Mouse (Mus musculus): ENCODE results near the gene Mdm4. TPM values are rescaled to one million over a fixed set of nuclear protein-coding genes. Genes with fewer than 3 reads are reported as not detected.

The Mdm4 gene
- total and polyA plus RNA-seq, 3 experiments, result 19.8 to 28.1 TPM; not detected in 1

DNA sequence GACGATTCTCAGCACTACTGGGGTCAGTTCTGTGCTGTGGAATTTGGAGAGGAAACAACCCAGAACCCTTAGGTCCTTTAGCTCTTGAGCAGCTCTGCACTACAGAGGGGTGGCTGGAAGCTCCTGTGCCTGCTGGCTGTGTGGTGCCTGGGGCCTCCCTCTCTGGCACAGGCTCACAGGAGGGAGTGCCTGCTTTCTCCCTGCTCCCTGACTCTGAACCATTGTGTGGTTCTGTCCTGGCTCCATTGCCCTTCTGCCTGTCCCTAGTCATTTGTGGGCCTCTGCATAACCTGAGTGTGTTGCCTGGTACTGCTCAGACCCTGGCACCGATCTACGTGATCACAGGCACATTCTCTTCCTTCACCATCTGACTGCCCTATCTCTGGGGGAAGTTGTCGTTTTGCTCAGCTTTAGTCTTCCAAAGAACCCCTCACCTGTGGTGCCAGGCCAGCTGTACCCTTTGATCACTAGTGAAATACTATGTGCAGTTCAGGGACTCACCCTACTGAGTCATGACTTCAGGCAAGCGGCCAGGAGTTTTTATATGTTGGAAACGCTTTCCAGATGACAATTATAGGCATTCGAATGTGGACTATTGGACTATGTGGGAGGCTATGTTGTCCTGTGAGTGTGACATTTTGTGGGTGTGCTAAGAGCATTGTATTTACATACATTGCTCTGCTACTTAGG lies 27.1 kb upstream of the Mdm4 start:
- DNase-seq (ENCODE audit: low read depth, low spot score), result no peak
- H3K27ac ChIP-seq (ENCODE audit: control insufficient read depth, low read depth, low read length), result no peak overlapping the region
- peaks cover 0 to 3% of the 10 kb centered on the region in 2 experiments; a peak in 1 of 4 replicates for H3K4me1 ChIP-seq (ENCODE audit: control insufficient read depth in 1 of 2, insufficient read depth in 2 of 2, low read length in 2 of 2)
- no peak for TF ChIP-seq RCOR1 (IDR thresholded peaks at IDR 0.05; ENCODE audit: low read depth, low read length)
- TF ChIP-seq CHD1 (IDR thresholded peaks at IDR 0.05; ENCODE audit: low read depth, low read length), result no peak
- no peak for TF ChIP-seq MEF2A (IDR thresholded peaks at IDR 0.05; ENCODE audit: extremely low read depth, insufficient replicate concordance, low read depth, low read length, poor library complexity, severe bottlenecking)
- TF ChIP-seq RAD21 (IDR thresholded peaks at IDR 0.05; ENCODE audit: low read depth, low read length), result no peak
- TF ChIP-seq ELF1 (IDR thresholded peaks at IDR 0.05; ENCODE audit: low read depth, low read length), result no peak
- TF ChIP-seq JUND (IDR thresholded peaks at IDR 0.05; ENCODE audit: low read depth, low read length), result no peak
- TF ChIP-seq POLR2AphosphoS5 (IDR thresholded peaks at IDR 0.05; ENCODE audit: borderline replicate concordance, low read depth, low read length), result no peak
- no peak for TF ChIP-seq GATA1 (IDR thresholded peaks at IDR 0.05; ENCODE audit: low read depth, low read length)
- TF ChIP-seq MYB (IDR thresholded peaks at IDR 0.05; ENCODE audit: low read depth, low read length), result no peak
- TF ChIP-seq POLR2AphosphoS2 (IDR thresholded peaks at IDR 0.05; ENCODE audit: low read length), result no peak
- TF ChIP-seq TBP (IDR thresholded peaks at IDR 0.05; ENCODE audit: low read depth, low read length), result no peak
- no peak for TF ChIP-seq BHLHE40 (IDR thresholded peaks at IDR 0.05; ENCODE audit: borderline replicate concordance, low read depth, low read length)
- TF ChIP-seq EP300 (IDR thresholded peaks at IDR 0.05; ENCODE audit: low read depth in 1 of 2, low read length in 2 of 2), result no peak
- no peak for TF ChIP-seq ZMIZ1 (IDR thresholded peaks at IDR 0.05; ENCODE audit: low read depth, low read length)
- TF ChIP-seq MAFK (IDR thresholded peaks at IDR 0.05; ENCODE audit: borderline replicate concordance, low read depth, low read length), result no peak
- H3K79me2 ChIP-seq (ENCODE audit: control insufficient read depth, insufficient read depth, low read length, poor library complexity), result peaks cover 1% of the 10 kb centered on the region; the same call in 1 of the 2 replicates
- no peak overlapping the region for H3K9ac ChIP-seq (ENCODE audit: control insufficient read depth, low read depth, low read length, poor library complexity, severe bottlenecking)
- no peaks in the 10 kb centered on the region for H3K36me3 ChIP-seq (ENCODE audit: control insufficient read depth in 1 of 2, insufficient read depth in 2 of 2, low read length in 2 of 2)
- H3K4me3 ChIP-seq (ENCODE audit: control insufficient read depth in 1 of 2, insufficient read depth in 1 of 2, low read depth in 2 of 2, low read length in 2 of 2), result no peak overlapping the region
- H3K9me3 ChIP-seq (replicated peaks; ENCODE audit: insufficient read depth, low read length), result no peaks in the 10 kb centered on the region
- H3K27me3 ChIP-seq (ENCODE audit: control insufficient read depth in 1 of 2, insufficient read depth in 2 of 2, low read length in 2 of 2), result no peaks in the 10 kb centered on the region

DNA sequence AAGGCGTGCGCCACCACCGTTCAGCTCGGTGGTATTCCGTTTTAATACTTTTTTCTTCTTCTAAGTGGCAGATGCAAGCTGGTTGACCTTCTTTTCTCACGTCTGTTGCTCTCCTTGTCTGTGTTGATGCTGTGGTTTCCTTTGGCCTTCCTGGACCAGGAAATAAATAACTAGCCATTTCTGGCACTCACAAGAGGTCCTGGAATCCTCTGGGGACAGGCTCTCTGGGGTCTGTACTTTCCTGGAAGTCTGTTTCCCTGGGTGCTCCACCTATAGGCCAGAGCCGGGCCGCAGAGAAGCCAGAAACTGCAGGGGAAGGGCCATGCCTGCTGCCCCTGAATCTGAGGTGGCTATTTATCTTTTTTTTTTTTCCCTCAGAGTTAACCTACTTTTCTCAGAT lies 24.0 kb upstream of the Mdm4 start:
- peaks cover 1% of the 10 kb centered on the region; the same call in 1 of the 2 replicates for H3K79me2 ChIP-seq (ENCODE audit: control insufficient read depth, insufficient read depth, low read length, poor library complexity)
- H3K4me3 ChIP-seq (ENCODE audit: control insufficient read depth in 1 of 2, insufficient read depth in 1 of 2, low read depth in 2 of 2, low read length in 2 of 2), result no peak overlapping the region
- no peak overlapping the region for H3K27ac ChIP-seq (ENCODE audit: control insufficient read depth, low read depth, low read length)
- H3K9ac ChIP-seq (ENCODE audit: control insufficient read depth, low read depth, low read length, poor library complexity, severe bottlenecking), result no peak overlapping the region
- TF ChIP-seq GABPA (IDR thresholded peaks at IDR 0.05; ENCODE audit: low read depth, low read length), result no peak
- TF ChIP-seq CHD1 (IDR thresholded peaks at IDR 0.05; ENCODE audit: low read depth, low read length), result no peak
- no peak for TF ChIP-seq SIN3A (IDR thresholded peaks at IDR 0.05; ENCODE audit: low read length)
- no peak for TF ChIP-seq MYC (IDR thresholded peaks at IDR 0.05; ENCODE audit: low read depth, low read length)
- no peak for TF ChIP-seq NRF1 (IDR thresholded peaks at IDR 0.05; ENCODE audit: insufficient read depth, low read depth, low read length, poor library complexity, severe bottlenecking)
- peaks cover 0 to 3% of the 10 kb centered on the region in 2 experiments; a peak in 1 of 4 replicates for H3K4me1 ChIP-seq (ENCODE audit: control insufficient read depth in 1 of 2, insufficient read depth in 2 of 2, low read length in 2 of 2)
- DNase-seq (ENCODE audit: low read depth, low spot score), result no peak
- no peaks in the 10 kb centered on the region for H3K27me3 ChIP-seq (ENCODE audit: control insufficient read depth in 1 of 2, insufficient read depth in 2 of 2, low read length in 2 of 2)
- H3K36me3 ChIP-seq (ENCODE audit: control insufficient read depth in 1 of 2, insufficient read depth in 2 of 2, low read length in 2 of 2), result no peaks in the 10 kb centered on the region
- H3K9me3 ChIP-seq (replicated peaks; ENCODE audit: insufficient read depth, low read length), result no peaks in the 10 kb centered on the region

All from MEL (cell line).